8 mouse cellular contexts compared by ENCODE assay signal in the genomic region with DNA sequence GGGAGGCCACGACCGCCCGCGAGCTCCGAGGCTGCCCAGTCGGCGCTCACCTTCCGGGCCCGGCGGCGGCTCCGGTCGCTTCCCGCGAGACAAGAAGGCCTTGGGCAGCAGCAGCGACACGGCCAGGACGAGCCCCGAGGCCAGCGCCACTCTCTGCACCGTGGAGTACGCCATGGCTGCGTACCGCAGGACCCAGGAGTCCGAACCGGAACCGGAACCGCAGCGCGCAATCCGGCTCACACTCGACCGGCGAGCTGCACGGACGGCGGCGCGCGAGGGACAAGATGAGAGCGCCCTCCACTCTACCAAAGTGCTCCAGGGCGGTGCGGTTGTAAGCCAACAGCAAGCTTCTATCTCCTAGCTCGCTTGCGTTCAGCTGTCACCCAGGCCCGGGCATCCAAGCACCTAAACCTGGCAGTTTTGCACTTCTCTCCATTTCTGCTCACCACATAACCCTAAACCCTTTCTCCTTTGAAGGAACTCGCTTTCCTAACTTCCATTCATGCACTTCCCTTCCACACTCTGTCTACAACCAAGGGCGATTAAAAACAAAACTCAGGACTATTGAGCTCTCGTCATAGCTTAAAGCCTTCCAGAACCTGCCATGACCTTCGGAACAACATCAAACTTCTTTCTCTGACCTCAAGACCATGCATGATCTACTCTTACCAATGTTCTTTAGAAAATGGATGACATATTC. TPM values are rescaled to one million over a fixed set of nuclear protein-coding genes. Genes with fewer than 3 reads are reported as not detected.
DNase-seq lines count a peak whose midpoint lies in the region; ATAC-seq lines count a peak whose summit lies in the region.

A gene (minus strand): TSS at position 219 of the 700 bp plus-strand sequence.

- peak within 1 kb of the TSS; percentile 83 for H3K9ac ChIP-seq in forebrain, embryonic 14.5 days (ENCODE audit: low read length)
- peak within 1 kb of the TSS; percentile 38; the same call in 1 of the 2 replicates for H3K9ac ChIP-seq in liver, embryonic 11.5 days (ENCODE audit: low read depth, low read length)
- H3K9ac ChIP-seq in neural tube, embryonic 15.5 days (replicated peaks), result peak within 1 kb of the TSS; percentile 77

- no peaks in the 10 kb centered on the region for H3K9me3 ChIP-seq in forebrain, embryonic 14.5 days (replicated peaks; ENCODE audit: control insufficient read depth, low read length)
- H3K9me3 ChIP-seq in liver, embryonic 11.5 days (ENCODE audit: control insufficient read depth, low read length), result no peaks in the 10 kb centered on the region
- H3K9me3 ChIP-seq in neural tube, embryonic 15.5 days (replicated peaks), result no peaks in the 10 kb centered on the region

- H3K27me3 ChIP-seq in forebrain, embryonic 14.5 days (replicated peaks; ENCODE audit: control insufficient read depth, insufficient read depth, low read length), result no peaks in the 10 kb centered on the region; the same call in 1 of the 2 replicates
- peaks cover 13% of the 10 kb centered on the region for H3K27me3 ChIP-seq in liver, embryonic 11.5 days (replicated peaks; ENCODE audit: control insufficient read depth, insufficient read depth, low read length)
- peaks cover 5% of the 10 kb centered on the region; the same call in 1 of the 2 replicates for H3K27me3 ChIP-seq in neural tube, embryonic 15.5 days (replicated peaks)

- peak within 1 kb of the TSS; percentile 72 for H3K4me2 ChIP-seq in forebrain, embryonic 14.5 days (ENCODE audit: low read length)
- peak within 1 kb of the TSS; percentile 80 for H3K4me2 ChIP-seq in liver, embryonic 11.5 days
- peak within 1 kb of the TSS; percentile 74 for H3K4me2 ChIP-seq in neural tube, embryonic 15.5 days

- H3K4me1 ChIP-seq in forebrain, embryonic 14.5 days (ENCODE audit: control insufficient read depth, insufficient read depth, low read length), result peaks cover 5% of the 10 kb centered on the region
- H3K4me1 ChIP-seq in liver, embryonic 11.5 days (replicated peaks; ENCODE audit: control insufficient read depth, insufficient read depth, low read length), result no peaks in the 10 kb centered on the region; the same call in 1 of the 2 replicates
- peaks cover 20% of the 10 kb centered on the region for H3K4me1 ChIP-seq in neural tube, embryonic 15.5 days

- no peak within 1 kb of the TSS for H3K27ac ChIP-seq in forebrain, embryonic 14.5 days (ENCODE audit: low read depth, low read length)
- no peak within 1 kb of the TSS for H3K27ac ChIP-seq in liver, embryonic 11.5 days (ENCODE audit: low read depth, low read length)
- peak within 1 kb of the TSS; percentile 70 for H3K27ac ChIP-seq in neural tube, embryonic 15.5 days (replicated peaks)

- intact Hi-C loops in heart, postnatal 10 days (cut with DNase I), result no loop called here

- peak; percentile 43 for DNase-seq in Muller cell, postnatal 12 days (ENCODE audit: inconsistent ontology term)
- DNase-seq in cerebellum, adult 11 months, result peak; percentile 86
- peak; percentile 79 for DNase-seq in forebrain, embryonic 14.5 days (ENCODE audit: low spot score)
- peak; percentile 2 to 7 for DNase-seq in heart, postnatal 10 days
- peak; percentile 0 to 24 for DNase-seq in kidney, postnatal 36 days
- DNase-seq in liver, embryonic 11.5 days (ENCODE audit: low spot score), result peak; percentile 52
- DNase-seq in yolk sac, embryonic 10.5 days (ENCODE audit: low spot score), result peak; percentile 9

- ATAC-seq in forebrain, embryonic 14.5 days, result peak; percentile 95
- ATAC-seq in liver, embryonic 11.5 days (replicated peaks; ENCODE audit: low FRiP score), result peak; percentile 56
- peak; percentile 96 for ATAC-seq in neural tube, embryonic 15.5 days (ENCODE audit: low FRiP score)

- peak within 1 kb of the TSS; percentile 73 for H3K4me3 ChIP-seq in forebrain, embryonic 14.5 days (ENCODE audit: low read depth, low read length)
- H3K4me3 ChIP-seq in liver, embryonic 11.5 days (ENCODE audit: low read depth, low read length), result peak within 1 kb of the TSS; percentile 62
- H3K4me3 ChIP-seq in neural tube, embryonic 15.5 days (replicated peaks), result peak within 1 kb of the TSS; percentile 85

- H3K36me3 ChIP-seq in forebrain, embryonic 14.5 days (ENCODE audit: control insufficient read depth, insufficient read depth, low read length), result no peaks in the 10 kb centered on the region
- H3K36me3 ChIP-seq in liver, embryonic 11.5 days (ENCODE audit: control insufficient read depth, insufficient read depth, low read length), result no peaks in the 10 kb centered on the region
- no peaks in the 10 kb centered on the region for H3K36me3 ChIP-seq in neural tube, embryonic 15.5 days

- 4% methylated on average over 49 of the region's 50 CpGs for WGBS in forebrain, embryonic 14.5 days
- 4% methylated on average over 50 of the region's 50 CpGs for WGBS in liver, embryonic 11.5 days
- WGBS in neural tube, embryonic 15.5 days, result 4% methylated on average over 50 of the region's 50 CpGs

RNA-seq across cellular contexts. Expression of the gene that starts here (rescaled TPM):
- polyA plus RNA-seq in forebrain, embryonic 14.5 days (2014; fragmentation: Nextera tagmentation; extraction: Ambion mirVana), result 27.2 and 29.1 TPM in 2 replicates
- under 1 TPM; 0.45 to 0.67 TPM for total RNA-seq in heart, postnatal 10 days (2021)
- 1.3 and 2.2 TPM in 2 replicates for polyA plus RNA-seq in liver, embryonic 11.5 days (2014; fragmentation: Nextera tagmentation; extraction: Ambion mirVana)
- 27.9 and 35.2 TPM in 2 replicates for polyA plus RNA-seq in neural tube, embryonic 15.5 days (2015; fragmentation: Nextera tagmentation; extraction: Ambion mirVana)

Comparison
In these comparisons a context has a peak if more than half of its experiments do, and no peak if none do; other contexts are left out.
1. Peak in DNase-seq in heart, postnatal 10 days; RNA of the gene not detected or under 1 TPM.
2. DNase-seq: peak in every context shown above with its lines; median percentile 86 in cerebellum, adult 11 months; 79 in forebrain, embryonic 14.5 days; 52 in liver, embryonic 11.5 days; 43 in Muller cell, postnatal 12 days; 12 in kidney, postnatal 36 days; 9 in yolk sac, embryonic 10.5 days; 4 in heart, postnatal 10 days.